Mouse (Mus musculus) embryonic fibroblast, embryonic 13.5 days (primary cell): ENCODE data around the gene Pdcd2.

Experiments
- CTCF ChIP-seq: IDR thresholded peaks from 2 replicates; pipeline ENCODE4 v1.5.1; 2011; ENCODE audit warnings: mild to moderate bottlenecking, control low read depth, low read length, moderate library complexity, borderline replicate concordance; ENCODE audit not compliant: insufficient read depth
- POLR2A ChIP-seq: IDR thresholded peaks from 2 replicates; pipeline ENCODE4 v1.6.1; 2011; ENCODE audit warnings: low read depth, mild to moderate bottlenecking, control low read depth, low read length, moderate library complexity

DNA sequence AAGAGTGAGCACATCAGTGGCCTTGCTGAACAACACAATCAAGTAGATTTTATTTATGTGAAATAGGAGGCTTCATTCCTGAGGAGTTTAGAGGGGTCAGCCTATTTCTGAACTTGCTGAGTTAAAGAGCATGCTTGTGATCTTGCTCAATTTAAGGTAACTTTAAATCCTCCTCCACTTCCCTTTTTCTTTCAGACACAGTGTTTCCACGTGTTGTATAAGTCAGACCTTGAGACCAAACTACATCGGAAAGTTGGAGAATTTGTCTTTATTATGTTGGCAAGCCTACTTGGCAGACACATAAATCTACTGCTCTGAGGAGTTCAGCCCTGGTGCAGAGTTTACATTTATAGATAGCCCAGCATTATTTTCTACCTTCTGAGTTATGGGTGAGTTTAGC, 1.8 kb upstream of the Pdcd2 start:
- TF ChIP-seq CTCF (no peak), POLR2A (no peak)
